Mouse (Mus musculus): ENCODE measurements around the gene Aqp12.
"Not testable (repeated sequence)": the region's sequence is repeated elsewhere in the genome, so short reads cannot be mapped to it uniquely, and the experiment has no call there.

Aqp12 gene

DNA sequence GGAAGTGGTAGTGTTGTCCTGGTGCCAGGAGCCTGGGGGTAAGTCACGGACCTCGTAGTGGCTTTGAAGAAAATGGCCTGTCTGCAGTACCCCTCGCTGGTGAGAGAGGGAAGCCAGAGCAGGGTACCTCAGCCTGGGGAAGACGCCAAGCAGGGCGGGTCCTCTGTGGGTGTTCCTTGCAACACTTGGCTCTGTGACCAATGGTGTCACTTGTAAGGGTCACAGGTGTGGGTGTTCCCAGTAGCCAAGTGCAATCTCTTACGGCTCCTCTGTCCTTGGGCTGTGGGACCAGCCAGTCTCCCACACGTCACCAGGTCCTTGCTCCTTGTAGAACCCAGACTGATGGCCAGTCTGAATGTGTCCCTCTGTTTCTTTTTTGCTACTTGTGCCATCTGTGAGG lies at the start of gene Aqp12:
Aqp12 (plus strand) TSS at position 274 of the 400 bp plus-strand sequence.
- in situ Hi-C loops (cut with MboI; ENCODE audit: low pct_unique_long_range_greater_than_20kb in 1 of 2, low sequenced_read_pairs in 2 of 2, unreplicated experiment in 1 of 2): no loop called here

DNA sequence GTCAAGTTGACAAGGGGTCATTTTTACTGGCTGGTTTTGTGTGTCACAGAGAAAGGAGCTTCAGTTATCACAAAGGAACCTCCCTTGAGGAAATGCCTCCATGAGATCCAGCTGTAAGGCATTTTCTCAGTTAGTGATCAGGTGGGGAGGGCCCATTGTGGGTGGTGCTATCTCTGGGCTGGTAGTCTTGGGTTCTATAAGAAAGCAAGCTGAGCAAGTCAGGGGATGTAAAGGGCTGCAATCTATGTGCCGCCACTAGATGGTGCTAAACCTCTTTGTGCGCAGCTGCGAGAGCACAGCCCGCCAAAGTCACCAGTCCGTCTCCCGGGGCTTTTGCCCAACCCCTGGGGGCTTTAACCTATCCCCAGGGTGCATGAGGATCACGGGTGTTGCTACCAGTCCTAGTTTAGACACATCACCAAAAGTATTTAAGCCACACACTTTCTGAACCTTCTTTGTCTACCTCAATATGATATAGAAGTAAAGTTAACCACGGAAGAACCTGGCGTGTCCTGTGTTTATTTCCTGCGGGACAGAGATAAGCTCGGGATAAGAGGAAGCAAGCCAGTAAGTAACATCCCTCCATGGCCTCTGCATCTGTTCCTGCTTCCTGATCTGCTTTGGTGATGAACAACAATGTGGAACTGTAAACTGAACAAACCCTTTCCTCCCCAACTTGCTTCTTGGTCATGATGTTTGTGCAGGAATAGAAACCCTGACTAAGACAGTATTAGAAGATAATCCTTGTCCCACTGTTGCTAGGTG lies 49.4 kb upstream of the Aqp12 start:
- in situ Hi-C loops (cut with MboI; ENCODE audit: low pct_unique_long_range_greater_than_20kb in 1 of 2, low sequenced_read_pairs in 2 of 2, unreplicated experiment in 1 of 2): not testable (repeated sequence)

DNA sequence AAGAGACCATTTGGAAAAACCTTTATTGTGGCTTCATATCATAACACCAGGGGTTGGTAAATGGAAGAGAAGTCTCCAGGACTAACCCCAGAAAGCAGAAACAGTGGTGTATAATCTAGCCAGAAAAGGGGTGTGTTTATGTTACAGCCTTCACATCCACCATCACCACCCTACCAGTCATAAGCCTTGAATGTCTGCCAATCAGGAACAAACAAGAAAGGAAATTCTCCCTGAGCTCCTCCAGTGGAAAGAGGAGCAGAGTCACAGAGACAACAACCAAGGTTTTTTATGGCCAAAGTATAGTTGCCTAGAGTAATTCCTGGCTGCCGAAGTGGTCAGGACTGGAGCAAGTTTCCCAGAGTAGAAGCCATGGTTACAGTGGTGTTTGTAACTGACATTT lies 47.1 kb upstream of the Aqp12 start:
- in situ Hi-C loops (cut with MboI; ENCODE audit: low pct_unique_long_range_greater_than_20kb in 1 of 2, low sequenced_read_pairs in 2 of 2, unreplicated experiment in 1 of 2): no loop called here

DNA sequence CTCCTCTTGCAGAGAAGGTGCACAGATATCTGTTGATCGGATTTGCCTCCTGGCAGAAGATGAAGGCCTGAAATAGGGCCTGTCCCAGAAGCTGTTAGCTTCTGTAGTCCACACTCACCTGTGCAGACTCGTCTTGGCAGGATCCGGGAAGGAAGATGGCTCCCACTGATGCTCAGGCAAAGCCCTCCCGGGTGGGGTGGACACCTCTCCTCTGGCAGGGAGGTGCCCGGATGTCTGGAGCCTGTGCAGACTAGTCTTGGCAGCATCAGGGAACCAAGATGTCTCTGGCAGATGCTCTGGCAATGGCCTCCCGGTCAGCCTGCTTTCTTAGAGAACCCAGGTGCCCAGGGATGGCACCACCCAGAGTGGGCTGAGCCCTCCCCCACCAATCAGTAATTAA lies 35.3 kb upstream of the Aqp12 start:
- in situ Hi-C loops (cut with MboI; ENCODE audit: low pct_unique_long_range_greater_than_20kb in 1 of 2, low sequenced_read_pairs in 2 of 2, unreplicated experiment in 1 of 2): not testable (repeated sequence)

DNA sequence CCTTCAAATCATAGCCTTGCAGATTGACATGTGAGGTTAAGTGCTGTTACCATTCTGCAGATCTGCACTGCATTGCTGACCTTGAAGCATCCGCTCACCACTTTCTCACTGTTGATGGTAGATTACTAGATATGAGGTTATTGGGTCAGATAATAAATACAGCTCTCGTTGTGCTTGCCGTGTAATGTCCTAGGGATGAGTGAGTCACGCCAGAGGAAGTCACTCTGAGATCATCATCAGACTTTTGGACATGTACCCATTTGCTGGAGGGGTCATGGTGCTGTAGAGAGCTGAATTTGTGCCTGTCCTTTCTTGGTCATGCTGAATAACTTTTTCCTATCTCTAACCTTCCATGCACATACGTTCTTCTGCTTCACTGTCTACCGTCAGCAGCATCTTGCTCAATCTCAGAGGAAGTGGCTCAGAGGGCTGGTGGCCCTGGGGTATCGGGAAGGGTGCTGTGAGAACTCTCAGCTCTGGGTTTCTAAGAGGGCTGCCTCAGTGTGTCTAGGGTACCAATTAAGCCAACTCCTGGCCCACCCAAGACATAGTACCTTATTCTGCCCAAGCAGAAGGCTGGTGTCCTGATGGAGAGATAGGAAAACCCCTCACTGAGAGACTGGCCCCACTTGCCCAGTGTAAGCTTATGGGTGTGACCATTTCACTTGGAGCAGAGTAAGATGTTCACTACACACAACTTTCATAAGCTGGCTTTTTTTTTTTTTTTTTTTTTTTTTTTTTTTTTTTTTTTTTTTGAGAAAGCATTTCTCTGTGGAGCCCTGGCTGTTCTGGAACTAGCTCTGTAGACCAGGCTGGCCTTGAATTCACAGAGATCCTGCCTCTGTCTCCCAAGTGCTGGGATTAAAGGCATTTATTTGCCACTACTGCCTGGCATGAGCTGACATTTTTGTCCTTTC lies 34.0 kb upstream of the Aqp12 start:
- in situ Hi-C loops (cut with MboI; ENCODE audit: low pct_unique_long_range_greater_than_20kb in 1 of 2, low sequenced_read_pairs in 2 of 2, unreplicated experiment in 1 of 2): no loop called here

DNA sequence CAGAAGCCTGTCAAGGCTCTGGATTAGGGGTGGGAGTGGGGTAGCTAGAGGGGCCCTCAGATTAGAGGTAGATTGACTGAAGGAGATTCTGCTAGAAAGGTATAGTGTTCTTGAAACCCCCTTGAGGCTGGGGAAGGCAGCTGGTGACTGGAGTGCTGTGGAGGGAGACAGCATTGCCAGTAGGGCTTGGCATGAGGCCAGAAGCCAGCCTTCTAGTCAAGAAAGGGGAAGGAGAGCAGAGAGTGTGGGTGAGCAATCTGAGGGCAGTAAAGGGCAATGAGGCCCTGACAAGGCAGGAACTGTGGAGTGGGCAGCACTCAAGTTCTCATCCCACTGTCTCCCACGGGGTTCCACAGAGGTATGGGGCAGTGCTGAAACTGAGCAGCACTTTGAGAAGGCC lies 33.3 kb upstream of the Aqp12 start:
- in situ Hi-C loops (cut with MboI; ENCODE audit: low pct_unique_long_range_greater_than_20kb in 1 of 2, low sequenced_read_pairs in 2 of 2, unreplicated experiment in 1 of 2): no loop called here

DNA sequence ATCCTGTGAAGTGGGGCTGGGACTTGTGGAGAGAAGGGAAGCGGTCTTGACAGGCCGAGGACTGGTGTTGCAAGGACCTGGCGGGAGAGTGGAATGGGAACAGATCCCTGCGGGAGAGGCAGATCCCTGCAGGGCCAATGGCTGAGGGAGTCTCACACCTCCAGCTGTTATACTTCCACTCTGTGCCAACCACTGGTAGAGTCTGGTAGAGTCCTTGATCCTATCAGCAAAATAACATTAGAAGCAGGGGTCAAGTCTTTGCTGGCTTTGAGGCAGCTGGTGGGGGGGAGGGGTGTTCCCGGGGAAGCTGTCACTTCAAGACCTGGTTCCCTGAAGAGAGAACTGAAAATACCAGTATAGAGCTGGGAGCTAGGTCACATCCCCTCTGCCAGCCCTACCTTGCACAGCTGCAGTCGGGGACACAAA lies 30.0 kb upstream of the Aqp12 start:
- in situ Hi-C loops (cut with MboI; ENCODE audit: low pct_unique_long_range_greater_than_20kb in 1 of 2, low sequenced_read_pairs in 2 of 2, unreplicated experiment in 1 of 2): loop anchor here in 1 of 2 experiments (25.0 kb wide), 1 partner anchor 464 kb away; the partner anchor contains the start of gene Olfr1414

DNA sequence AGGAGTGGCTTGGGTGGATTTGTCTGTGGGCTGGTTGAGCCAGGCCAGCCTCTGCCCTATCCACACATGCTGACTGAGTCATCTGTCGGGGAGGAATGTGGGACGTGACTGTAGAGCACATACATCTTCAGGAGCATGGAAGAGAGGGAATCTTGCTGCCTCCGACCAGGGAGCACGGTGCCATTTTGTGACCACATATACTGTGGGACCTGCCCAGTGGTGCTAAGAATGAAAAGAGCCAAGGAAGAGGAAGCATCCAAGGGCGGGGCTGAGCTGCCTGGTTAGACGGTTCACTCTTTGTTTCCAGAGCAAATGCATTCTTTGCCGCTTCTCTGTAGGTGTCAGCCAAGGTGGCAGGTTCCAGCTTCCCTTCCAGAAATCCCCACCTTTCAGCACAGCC lies 27.5 kb upstream of the Aqp12 start:
- in situ Hi-C loops (cut with MboI; ENCODE audit: low pct_unique_long_range_greater_than_20kb in 1 of 2, low sequenced_read_pairs in 2 of 2, unreplicated experiment in 1 of 2): loop anchor here in 1 of 2 experiments (25.0 kb wide), 1 partner anchor 466 kb away; the partner anchor contains the start of gene Olfr1414

DNA sequence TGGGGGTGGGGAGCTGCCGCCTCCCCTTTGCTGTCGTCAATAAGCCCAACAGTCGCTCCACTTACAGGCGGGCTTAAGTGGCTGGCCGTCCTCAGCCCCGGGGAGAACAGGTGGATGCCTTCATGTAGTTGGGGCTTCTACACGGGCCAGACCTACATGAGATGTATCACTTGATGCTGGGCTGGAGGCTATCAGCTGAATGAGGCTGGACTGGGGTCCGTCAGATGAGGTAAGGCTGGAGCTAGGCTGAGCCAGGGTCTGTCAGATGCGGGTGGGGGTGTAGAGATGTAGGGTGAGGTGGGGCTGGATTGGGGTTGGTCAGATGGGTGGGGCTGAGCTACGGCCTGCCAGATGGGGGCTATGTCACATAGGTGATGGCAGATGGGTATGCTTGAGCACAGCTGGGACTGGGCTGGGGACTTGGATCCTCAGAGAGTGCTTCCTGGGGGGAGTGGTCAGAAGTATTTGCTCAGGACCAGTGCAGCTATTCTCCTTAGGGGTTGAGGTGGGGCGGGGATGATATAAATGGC lies 27.0 kb upstream of the Aqp12 start:
- in situ Hi-C loops (cut with MboI; ENCODE audit: low pct_unique_long_range_greater_than_20kb in 1 of 2, low sequenced_read_pairs in 2 of 2, unreplicated experiment in 1 of 2): loop anchor here in 1 of 2 experiments (25.0 kb wide), 1 partner anchor 467 kb away; the partner anchor contains the start of gene Olfr1414

DNA sequence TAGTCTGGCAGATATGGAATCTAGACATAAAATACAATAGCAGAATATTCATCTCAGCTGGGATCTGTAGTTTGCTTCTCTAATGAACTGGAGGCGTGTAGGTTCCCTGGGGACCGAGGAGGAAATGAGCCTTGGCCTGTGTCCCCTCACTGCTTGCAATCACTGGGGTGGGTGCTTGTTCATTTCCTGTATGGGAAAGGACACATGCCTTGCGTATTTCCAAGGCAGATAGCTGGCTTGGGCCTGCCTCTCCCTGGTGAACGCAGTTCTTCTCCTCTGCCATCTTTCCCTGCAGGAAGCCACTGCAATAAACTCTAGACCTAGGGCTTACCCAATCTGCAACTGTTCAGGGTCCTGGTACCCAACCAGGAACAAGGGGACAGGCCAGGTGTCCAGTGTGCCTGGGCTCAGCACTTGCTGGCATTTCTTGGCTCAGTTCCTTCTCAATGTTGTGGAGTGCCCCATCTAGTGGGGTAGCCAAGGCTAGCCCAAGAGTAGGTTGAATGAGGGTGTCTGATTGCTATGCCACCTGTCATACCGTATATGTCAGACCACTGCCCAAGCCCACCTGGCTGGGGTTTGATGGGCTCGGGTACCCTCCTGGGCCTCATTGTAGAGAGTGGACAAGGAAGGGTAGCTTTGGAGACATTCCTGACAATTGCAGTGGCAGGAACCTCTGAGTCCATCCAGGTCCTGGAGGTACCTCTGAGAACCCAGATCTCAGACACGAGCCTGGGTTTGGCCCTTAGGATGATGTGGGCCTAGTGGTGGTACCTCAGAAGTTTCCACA lies 24.9 kb upstream of the Aqp12 start:
- in situ Hi-C loops (cut with MboI; ENCODE audit: low pct_unique_long_range_greater_than_20kb in 1 of 2, low sequenced_read_pairs in 2 of 2, unreplicated experiment in 1 of 2): loop anchor here in 1 of 2 experiments (25.0 kb wide), 1 partner anchor 469 kb away; the partner anchor contains the start of gene Olfr1414

DNA sequence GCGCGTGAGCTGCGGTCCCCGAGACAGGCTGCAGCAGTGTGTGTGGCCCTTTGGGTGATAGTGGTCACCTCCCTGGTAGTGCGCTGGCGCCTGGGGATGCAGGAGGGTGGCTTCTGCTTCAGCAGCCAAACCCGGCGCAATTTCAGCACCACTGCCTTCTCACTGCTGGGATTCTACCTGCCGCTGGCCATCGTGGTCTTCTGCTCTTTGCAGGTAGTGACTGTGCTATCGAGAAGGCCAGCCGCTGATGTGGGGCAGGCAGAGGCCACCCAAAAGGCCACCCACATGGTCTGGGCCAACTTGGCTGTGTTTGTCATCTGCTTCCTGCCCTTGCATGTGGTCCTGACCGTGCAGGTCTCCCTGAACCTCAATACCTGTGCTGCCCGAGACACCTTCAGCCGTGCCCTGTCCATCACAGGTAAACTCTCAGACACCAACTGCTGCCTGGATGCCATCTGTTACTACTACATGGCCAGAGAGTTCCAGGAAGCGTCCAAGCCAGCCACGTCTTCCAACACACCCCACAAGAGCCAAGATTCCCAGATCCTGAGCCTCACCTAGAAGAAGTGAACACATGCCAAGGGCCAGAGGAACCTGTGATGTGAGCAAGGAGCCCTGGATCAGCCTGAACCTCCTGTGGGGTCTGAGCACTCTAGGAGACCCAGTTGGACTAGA lies 23.1 kb upstream of the Aqp12 start:
- in situ Hi-C loops (cut with MboI; ENCODE audit: low pct_unique_long_range_greater_than_20kb in 1 of 2, low sequenced_read_pairs in 2 of 2, unreplicated experiment in 1 of 2): loop anchor here in 1 of 2 experiments (25.0 kb wide), 1 partner anchor 471 kb away; the partner anchor contains the start of gene Olfr1414

DNA sequence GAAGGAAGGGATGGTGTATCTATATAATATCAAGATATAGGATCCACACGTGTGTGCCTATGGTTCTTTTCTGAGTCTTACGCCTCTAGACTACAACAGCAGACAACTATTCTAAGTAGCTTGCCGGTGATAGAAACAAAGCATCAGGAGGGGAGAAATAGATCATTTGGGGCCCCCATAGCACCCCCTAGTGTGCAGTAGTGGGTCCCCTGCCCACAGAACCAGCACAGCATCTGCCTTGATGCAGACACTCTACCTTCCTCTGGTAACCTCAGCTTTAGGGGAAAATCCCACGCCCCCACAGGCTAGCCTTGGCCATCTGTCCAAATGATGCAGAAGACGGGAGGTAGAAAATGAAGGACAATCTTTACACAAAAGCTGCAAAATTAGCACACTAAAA lies 21.1 kb upstream of the Aqp12 start:
- in situ Hi-C loops (cut with MboI; ENCODE audit: low pct_unique_long_range_greater_than_20kb in 1 of 2, low sequenced_read_pairs in 2 of 2, unreplicated experiment in 1 of 2): loop anchor here in 1 of 2 experiments (25.0 kb wide), 1 partner anchor 473 kb away; the partner anchor contains the start of gene Olfr1414

DNA sequence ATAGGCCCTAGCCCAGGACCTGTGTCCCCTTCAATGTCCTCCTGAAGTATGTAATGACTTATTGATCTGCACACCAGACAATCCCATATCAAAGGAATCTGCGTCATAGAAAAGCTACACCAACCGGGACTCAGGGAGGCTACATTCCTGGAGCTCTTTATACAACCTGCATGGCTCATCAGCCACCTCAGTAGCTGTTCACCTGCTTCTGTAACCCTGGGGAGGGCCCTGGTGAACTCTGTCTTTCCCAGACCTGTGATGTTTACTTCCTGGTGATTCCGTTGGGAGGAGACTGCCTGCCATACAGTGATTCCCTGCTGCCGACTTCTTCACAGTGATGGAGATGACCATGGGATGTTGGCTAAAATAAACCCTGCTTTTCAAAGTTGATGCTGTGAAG lies 17.2 kb upstream of the Aqp12 start:
- in situ Hi-C loops (cut with MboI; ENCODE audit: low pct_unique_long_range_greater_than_20kb in 1 of 2, low sequenced_read_pairs in 2 of 2, unreplicated experiment in 1 of 2): loop anchor here in 1 of 2 experiments (25.0 kb wide), 1 partner anchor 477 kb away; the partner anchor contains the start of gene Olfr1414

DNA sequence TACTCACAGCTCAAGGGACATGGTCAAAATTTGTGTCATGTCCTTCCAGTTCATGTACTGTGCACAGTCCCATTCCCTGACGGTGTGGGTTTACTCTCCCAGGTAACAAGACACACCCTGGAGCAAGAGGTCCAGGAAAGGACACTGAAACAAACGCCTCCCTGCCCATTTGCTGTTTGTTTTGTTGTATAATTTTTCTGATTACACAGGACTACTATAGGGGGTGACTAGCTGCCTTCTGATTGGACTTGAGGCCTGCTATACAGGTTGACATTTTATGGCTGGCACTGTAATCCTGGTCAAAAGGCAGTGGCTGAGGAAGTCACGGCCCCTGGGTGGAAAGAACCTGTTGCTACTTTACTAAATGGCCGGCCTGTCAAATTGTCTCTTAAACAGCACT lies 16.2 kb upstream of the Aqp12 start:
- in situ Hi-C loops (cut with MboI; ENCODE audit: low pct_unique_long_range_greater_than_20kb in 1 of 2, low sequenced_read_pairs in 2 of 2, unreplicated experiment in 1 of 2): loop anchor here in 1 of 2 experiments (25.0 kb wide), 1 partner anchor 478 kb away; the partner anchor contains the start of gene Olfr1414

DNA sequence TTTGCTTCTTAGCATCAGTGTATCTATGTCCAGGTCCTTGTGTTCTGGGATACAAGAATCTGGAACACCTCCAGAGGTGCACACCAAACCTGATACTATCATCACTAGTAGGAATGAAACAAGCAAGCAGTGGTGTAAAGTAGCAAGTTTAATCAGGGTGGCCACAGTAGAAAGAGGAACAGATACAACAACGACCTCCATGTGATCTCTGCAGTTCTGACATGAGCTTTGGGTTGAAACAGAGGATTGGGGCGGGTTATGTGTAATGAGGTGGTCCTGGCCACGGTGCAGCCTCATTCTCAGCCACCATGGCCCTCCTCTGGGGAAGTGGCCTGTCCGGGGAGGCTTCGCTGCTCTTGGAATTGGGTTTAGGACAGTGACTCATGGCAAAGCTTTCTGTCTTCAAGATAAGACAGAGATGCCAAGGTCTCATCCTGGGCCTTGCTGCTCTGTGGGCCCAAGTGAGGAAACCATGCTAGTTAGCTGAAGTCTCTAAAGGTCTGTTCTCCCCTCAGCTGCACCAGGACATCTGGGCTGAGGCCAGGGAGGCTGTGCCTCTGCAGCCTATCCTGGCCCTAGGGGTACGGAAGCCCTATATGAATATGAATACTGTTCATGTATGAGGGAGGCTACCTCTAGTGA lies 13.8 kb upstream of the Aqp12 start:
- in situ Hi-C loops (cut with MboI; ENCODE audit: low pct_unique_long_range_greater_than_20kb in 1 of 2, low sequenced_read_pairs in 2 of 2, unreplicated experiment in 1 of 2): loop anchor here in 1 of 2 experiments (25.0 kb wide), 1 partner anchor 480 kb away; the partner anchor contains the start of gene Olfr1414

DNA sequence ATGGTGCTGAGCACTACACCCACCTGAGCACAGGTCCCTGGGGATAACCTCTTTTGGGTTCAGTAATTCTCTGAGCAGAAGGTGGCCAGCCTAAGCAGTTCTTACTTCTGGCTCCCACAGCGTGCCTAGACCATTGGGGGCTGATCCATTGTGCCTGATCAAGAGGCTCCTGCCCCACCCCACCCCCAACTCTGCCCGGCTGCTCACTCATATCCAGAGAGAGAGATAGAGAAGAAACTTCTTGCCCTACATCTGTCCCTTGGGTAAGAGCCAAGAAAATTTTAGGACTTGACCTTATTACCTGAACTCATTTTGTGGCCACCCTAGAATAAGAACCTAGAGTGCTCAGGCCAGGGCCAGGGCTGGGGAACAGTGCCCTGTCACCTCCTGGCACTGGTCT lies 13.3 kb upstream of the Aqp12 start:
- in situ Hi-C loops (cut with MboI; ENCODE audit: low pct_unique_long_range_greater_than_20kb in 1 of 2, low sequenced_read_pairs in 2 of 2, unreplicated experiment in 1 of 2): loop anchor here in 1 of 2 experiments (25.0 kb wide), 1 partner anchor 481 kb away; the partner anchor contains the start of gene Olfr1414

DNA sequence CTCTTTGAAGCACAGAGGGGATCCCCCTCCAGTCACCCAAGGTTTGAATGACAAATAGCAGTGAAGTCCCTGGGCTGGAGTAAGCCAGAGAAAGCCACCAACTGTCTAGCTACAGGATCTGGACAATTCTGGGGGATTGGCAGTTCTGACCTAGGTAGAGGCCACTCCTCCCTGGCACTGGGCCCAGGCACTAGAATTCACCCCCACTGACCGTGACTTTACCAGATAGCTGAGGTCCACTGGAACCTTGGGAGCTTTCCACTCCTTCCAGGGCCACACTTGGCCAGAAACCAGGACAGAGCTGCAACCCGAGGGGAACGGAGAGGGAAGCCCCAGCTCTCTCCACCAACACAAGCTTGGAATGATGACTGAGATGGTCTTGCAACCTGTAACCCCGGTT lies 3.1 kb downstream of the Aqp12 start:
- in situ Hi-C loops (cut with MboI; ENCODE audit: low pct_unique_long_range_greater_than_20kb in 1 of 2, low sequenced_read_pairs in 2 of 2, unreplicated experiment in 1 of 2): no loop called here

All from mouse embryonic stem cell (cell line).